Mouse (Mus musculus): Measurements from ENCODE around the gene Lrp6. TPM values are rescaled to one million over a fixed set of nuclear protein-coding genes. Genes with fewer than 3 reads are reported as not detected.

The Lrp6 gene
- total and polyA plus RNA-seq, 3 experiments: 16.5 to 50.0 (median 48.7) TPM

DNA sequence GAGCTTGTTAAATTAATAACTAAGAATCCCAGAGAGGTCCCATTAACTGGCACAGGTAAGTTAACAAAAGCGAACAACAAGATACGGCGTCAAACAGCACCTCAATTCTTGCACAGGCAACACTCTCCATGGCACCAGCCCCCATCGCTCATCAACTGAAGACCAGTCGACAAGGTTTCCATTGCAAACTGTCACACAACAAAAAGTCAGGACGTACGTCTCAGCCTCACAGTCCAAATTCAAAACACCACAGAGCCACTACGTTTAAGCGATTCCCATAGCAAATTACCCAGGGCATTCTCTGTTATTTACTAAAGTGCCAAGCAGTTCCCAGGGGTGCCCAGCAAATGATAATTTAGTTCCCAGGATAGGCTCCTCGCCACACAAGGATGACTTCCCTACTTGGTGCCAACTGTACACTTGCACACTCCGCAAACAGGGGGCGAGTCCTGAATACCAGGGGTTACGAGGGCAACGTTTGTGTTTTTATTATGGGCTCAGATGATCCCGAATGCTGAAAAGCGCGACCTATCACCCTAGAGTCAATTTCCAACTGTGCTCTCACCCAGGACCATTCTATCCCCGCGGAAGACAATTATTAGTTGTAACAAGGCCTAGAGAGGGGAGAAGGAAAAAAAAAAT is 1.0 kb downstream of the Lrp6 start:
- intact Hi-C loops (cut with DNase I): loop anchor here (5.0 kb wide), 4 partner anchors 38 to 267 kb away; partner anchors contain the start of genes Crebl2 and Dusp16
- Histone ChIP-seq H3K4me1 (ENCODE audit: control insufficient read depth, insufficient read depth, low read length) (peaks cover 5% of the 10 kb centered on the region), H3K79me2 (replicated peaks; ENCODE audit: control insufficient read depth, insufficient read depth, low read length) (peaks cover 8% of the 10 kb centered on the region), H3K36me3 (ENCODE audit: control insufficient read depth, insufficient read depth, low read length) (peaks cover 2% of the 10 kb centered on the region; the same call in 1 of the 2 replicates), H3K4me3 (peak overlapping the region; percentile 69), H3K27me3 (ENCODE audit: control insufficient read depth, insufficient read depth, low read length) (no peaks in the 10 kb centered on the region), H3K9ac (ENCODE audit: low read depth, low read length) (peak overlapping the region; percentile 100), H3K27ac (peak overlapping the region; percentile 99)
- TF ChIP-seq CTCF (IDR thresholded peaks at IDR 0.05) (0 out of 2 replicates have a peak, but pooled peaks have one; percentile 3), POLR2A (IDR thresholded peaks at IDR 0.05; ENCODE audit: insufficient read depth, low read depth, low read length) (no peak), EP300 (IDR thresholded peaks at IDR 0.05; ENCODE audit: insufficient read depth, low read depth, low read length) (no peak)
- DNase-seq: peak; percentile 33 to 55
- WGBS: 2% methylated on average over 19 of the region's 19 CpGs

DNA sequence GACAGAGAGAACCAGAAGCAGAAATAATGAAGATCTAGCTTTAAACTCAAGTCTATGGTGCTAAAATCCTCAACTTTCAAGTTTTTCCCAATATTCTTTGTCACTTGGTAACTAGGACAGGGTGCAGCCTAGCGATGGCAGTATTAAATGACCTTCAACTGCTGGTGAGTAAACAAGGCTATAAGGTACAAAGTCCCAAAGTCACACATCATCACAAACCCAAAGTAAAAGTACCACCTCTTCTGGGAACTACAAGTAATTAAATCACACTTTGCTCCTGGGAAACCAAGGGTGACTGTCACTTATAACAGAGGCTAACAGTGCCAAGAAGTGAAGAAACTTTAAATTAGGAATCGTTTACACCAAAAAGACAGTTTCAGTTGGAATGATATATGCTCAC is 2.2 kb downstream of the Lrp6 start:
- Histone ChIP-seq H3K27me3 (ENCODE audit: control insufficient read depth, insufficient read depth, low read length) (no peaks in the 10 kb centered on the region), H3K4me3 (no peak overlapping the region), H3K9ac (ENCODE audit: low read depth, low read length) (no peak overlapping the region), H3K79me2 (replicated peaks; ENCODE audit: control insufficient read depth, insufficient read depth, low read length) (peaks cover 10% of the 10 kb centered on the region), H3K4me1 (ENCODE audit: control insufficient read depth, insufficient read depth, low read length) (peaks cover 6% of the 10 kb centered on the region), H3K36me3 (ENCODE audit: control insufficient read depth, insufficient read depth, low read length) (peaks cover 2% of the 10 kb centered on the region; the same call in 1 of the 2 replicates), H3K27ac (no peak overlapping the region)
- intact Hi-C loops (cut with DNase I): no loop called here
- no peak for DNase-seq
- WGBS: 63% methylated on average over 2 of the region's 2 CpGs
- TF ChIP-seq CTCF (IDR thresholded peaks at IDR 0.05) (no peak), EP300 (IDR thresholded peaks at IDR 0.05; ENCODE audit: insufficient read depth, low read depth, low read length) (no peak), POLR2A (IDR thresholded peaks at IDR 0.05; ENCODE audit: insufficient read depth, low read depth, low read length) (no peak)

DNA sequence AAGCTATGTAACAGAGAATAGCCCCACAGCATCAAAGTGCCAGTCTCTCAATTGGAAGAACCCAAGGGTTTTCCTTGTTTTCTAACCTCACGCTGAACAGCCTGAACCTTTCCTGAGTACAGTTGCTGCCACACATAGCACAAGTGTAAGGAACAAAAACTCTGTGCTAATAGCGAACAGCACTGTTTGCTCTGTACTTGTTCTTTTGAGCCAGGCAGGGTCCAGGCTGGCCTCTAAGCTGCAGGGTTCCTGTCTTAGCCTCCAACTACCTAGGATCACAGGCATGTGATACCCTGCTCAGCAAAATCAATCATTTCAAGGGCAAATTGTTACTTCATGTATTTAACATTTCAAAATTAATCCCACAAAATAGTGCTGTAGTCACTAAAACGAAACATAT is 7.1 kb downstream of the Lrp6 start:
- WGBS: 78% methylated on average over 3 of the region's 3 CpGs
- no peak for DNase-seq
- Histone ChIP-seq H3K4me3 (no peak overlapping the region), H3K27me3 (ENCODE audit: control insufficient read depth, insufficient read depth, low read length) (no peaks in the 10 kb centered on the region), H3K36me3 (ENCODE audit: control insufficient read depth, insufficient read depth, low read length) (peaks cover 21% of the 10 kb centered on the region), H3K79me2 (replicated peaks; ENCODE audit: control insufficient read depth, insufficient read depth, low read length) (peaks cover 9% of the 10 kb centered on the region), H3K4me1 (ENCODE audit: control insufficient read depth, insufficient read depth, low read length) (peaks cover 12% of the 10 kb centered on the region), H3K9ac (ENCODE audit: low read depth, low read length) (no peak overlapping the region), H3K27ac (no peak overlapping the region)
- intact Hi-C loops (cut with DNase I): no loop called here
- TF ChIP-seq CTCF (IDR thresholded peaks at IDR 0.05): no peak
- no peak for TF ChIP-seq POLR2A (IDR thresholded peaks at IDR 0.05; ENCODE audit: insufficient read depth, low read depth, low read length)
- TF ChIP-seq EP300 (IDR thresholded peaks at IDR 0.05; ENCODE audit: insufficient read depth, low read depth, low read length): no peak

DNA sequence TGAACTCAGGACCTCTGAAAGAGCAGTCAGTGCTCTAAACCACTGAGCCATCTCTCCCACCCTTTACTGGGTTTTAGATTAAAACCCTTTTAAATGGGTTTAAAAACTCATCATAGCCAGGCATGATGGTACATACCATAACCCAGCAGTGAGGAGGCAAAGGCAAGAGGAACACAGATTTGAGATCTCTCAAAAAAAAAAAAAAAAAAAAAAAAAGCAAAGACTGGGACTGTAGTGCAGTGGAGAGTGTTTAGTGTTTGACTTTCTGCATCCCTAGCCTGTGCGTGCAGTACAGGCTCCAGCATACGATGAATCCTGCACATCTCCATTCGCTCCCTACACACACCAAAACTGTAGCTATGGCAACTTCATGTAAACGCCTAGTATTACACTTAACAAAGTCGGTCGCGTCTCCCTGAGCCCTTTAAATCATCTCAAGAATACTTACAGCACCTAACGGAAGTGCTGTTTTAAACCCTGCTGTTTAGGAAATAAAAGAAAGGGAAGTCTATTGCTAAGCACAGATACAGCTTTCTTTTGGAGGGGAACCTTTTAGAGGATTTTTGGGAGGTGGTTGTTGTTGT is 8.1 kb downstream of the Lrp6 start:
- H3K79me2 ChIP-seq (replicated peaks; ENCODE audit: control insufficient read depth, insufficient read depth, low read length): peaks cover 9% of the 10 kb centered on the region
- 51% methylated on average over 8 of the region's 8 CpGs for WGBS
- peaks cover 22% of the 10 kb centered on the region for H3K36me3 ChIP-seq (ENCODE audit: control insufficient read depth, insufficient read depth, low read length)
- no peaks in the 10 kb centered on the region for H3K27me3 ChIP-seq (ENCODE audit: control insufficient read depth, insufficient read depth, low read length)
- DNase-seq: no peak
- intact Hi-C loops (cut with DNase I): no loop called here
- peaks cover 13% of the 10 kb centered on the region for H3K4me1 ChIP-seq (ENCODE audit: control insufficient read depth, insufficient read depth, low read length)
- TF ChIP-seq EP300 (IDR thresholded peaks at IDR 0.05; ENCODE audit: insufficient read depth, low read depth, low read length) (no peak), POLR2A (IDR thresholded peaks at IDR 0.05; ENCODE audit: insufficient read depth, low read depth, low read length) (no peak), CTCF (IDR thresholded peaks at IDR 0.05) (no peak)
- no peak overlapping the region for H3K27ac ChIP-seq
- H3K4me3 ChIP-seq: no peak overlapping the region
- H3K9ac ChIP-seq (ENCODE audit: low read depth, low read length): no peak overlapping the region

DNA sequence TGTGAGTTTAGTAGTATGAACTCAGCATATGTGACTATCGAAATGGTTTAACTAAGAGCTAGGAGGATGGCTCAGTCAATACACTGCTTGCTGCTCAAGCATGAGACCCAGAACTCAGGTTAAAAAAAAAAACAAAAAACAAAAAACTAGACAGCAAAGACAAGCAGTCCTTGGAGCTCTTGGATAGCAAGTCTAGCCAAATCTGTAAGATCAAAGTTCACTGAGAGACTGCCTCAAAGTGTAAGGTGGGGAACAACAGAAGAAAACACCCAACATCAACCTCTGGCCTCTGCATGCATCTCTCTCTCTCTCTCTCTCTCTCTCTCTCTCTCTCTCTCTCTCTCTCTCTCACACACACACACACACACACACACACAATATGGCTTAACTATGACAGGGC is 9.7 kb downstream of the Lrp6 start:
- intact Hi-C loops (cut with DNase I): no loop called here
- TF ChIP-seq POLR2A (IDR thresholded peaks at IDR 0.05; ENCODE audit: insufficient read depth, low read depth, low read length): no peak
- no peak for TF ChIP-seq EP300 (IDR thresholded peaks at IDR 0.05; ENCODE audit: insufficient read depth, low read depth, low read length)
- H3K27ac ChIP-seq: no peak overlapping the region
- H3K27me3 ChIP-seq (ENCODE audit: control insufficient read depth, insufficient read depth, low read length): no peaks in the 10 kb centered on the region
- H3K4me3 ChIP-seq: no peak overlapping the region
- H3K36me3 ChIP-seq (ENCODE audit: control insufficient read depth, insufficient read depth, low read length): peaks cover 22% of the 10 kb centered on the region
- no peak overlapping the region for H3K9ac ChIP-seq (ENCODE audit: low read depth, low read length)
- WGBS: 83% methylated on average over 1 of the region's 1 CpGs
- peaks cover 13% of the 10 kb centered on the region for H3K4me1 ChIP-seq (ENCODE audit: control insufficient read depth, insufficient read depth, low read length)
- H3K79me2 ChIP-seq (replicated peaks; ENCODE audit: control insufficient read depth, insufficient read depth, low read length): peaks cover 5% of the 10 kb centered on the region
- DNase-seq: no peak
